Mouse (Mus musculus) bone marrow macrophage, adult 2 months (primary cell): ENCODE results near the gene Smg9.

Experiments
- CTCF ChIP-seq: IDR thresholded peaks from 2 replicates; pipeline ENCODE4 v1.5.1; 2012; ENCODE audit warnings: low read depth, mild to moderate bottlenecking, low read length, moderate library complexity
- POLR2A ChIP-seq: IDR thresholded peaks from 2 replicates; pipeline ENCODE4 v1.6.1; 2012; ENCODE audit warnings: mild to moderate bottlenecking, low read depth, low read length, borderline replicate concordance

GRCm38 (mm10) chr7:24405649-24406048, 6.2 kb downstream of the Smg9 start:
- TF ChIP-seq POLR2A (no peak), CTCF (no peak)
